Mouse (Mus musculus): ENCODE results near the gene Foxo6. TPM values are rescaled to one million over a fixed set of nuclear protein-coding genes. Genes with fewer than 3 reads are reported as not detected.
A peak's percentile ranks its signal among the peaks of the same experiment; 100 is the strongest.

Gene Foxo6
- polyA plus RNA-seq, 1 experiment from 2014 or later = 0.28 TPM

GRCm38 (mm10) chr4:120289181-120289965 lies 2.2 kb upstream of the Foxo6 start:
- peaks cover 2% of the 10 kb centered on the region; the same call in 1 of the 2 replicates for H3K27me3 ChIP-seq (ENCODE audit: control insufficient read depth, insufficient read depth, low read length)
- H3K36me3 ChIP-seq (ENCODE audit: control insufficient read depth, insufficient read depth, low read length) = no peaks in the 10 kb centered on the region
- H3K4me3 ChIP-seq (ENCODE audit: low read depth, low read length) = no peak overlapping the region
- no peak for DNase-seq (ENCODE audit: low spot score)
- TF ChIP-seq EP300 (optimal IDR thresholded peaks at IDR 0.05) = no peak
- no peak for TF ChIP-seq CTCF (IDR thresholded peaks at IDR 0.05; ENCODE audit: low read depth)
- H3K9me3 ChIP-seq (ENCODE audit: control insufficient read depth, low read length) = no peaks in the 10 kb centered on the region
- no peak overlapping the region for H3K9ac ChIP-seq (ENCODE audit: low read length)
- H3K27ac ChIP-seq (replicated peaks) = no peak overlapping the region
- ATAC-seq (ENCODE audit: low FRiP score, low TSS enrichment) = no peak
- 58% methylated on average over 3 of the region's 3 CpGs for WGBS
- no peak overlapping the region for H3K4me2 ChIP-seq (replicated peaks; ENCODE audit: low read depth)
- no peaks in the 10 kb centered on the region; the same call in 1 of the 2 replicates for H3K4me1 ChIP-seq (replicated peaks; ENCODE audit: control insufficient read depth, insufficient read depth)

DNA sequence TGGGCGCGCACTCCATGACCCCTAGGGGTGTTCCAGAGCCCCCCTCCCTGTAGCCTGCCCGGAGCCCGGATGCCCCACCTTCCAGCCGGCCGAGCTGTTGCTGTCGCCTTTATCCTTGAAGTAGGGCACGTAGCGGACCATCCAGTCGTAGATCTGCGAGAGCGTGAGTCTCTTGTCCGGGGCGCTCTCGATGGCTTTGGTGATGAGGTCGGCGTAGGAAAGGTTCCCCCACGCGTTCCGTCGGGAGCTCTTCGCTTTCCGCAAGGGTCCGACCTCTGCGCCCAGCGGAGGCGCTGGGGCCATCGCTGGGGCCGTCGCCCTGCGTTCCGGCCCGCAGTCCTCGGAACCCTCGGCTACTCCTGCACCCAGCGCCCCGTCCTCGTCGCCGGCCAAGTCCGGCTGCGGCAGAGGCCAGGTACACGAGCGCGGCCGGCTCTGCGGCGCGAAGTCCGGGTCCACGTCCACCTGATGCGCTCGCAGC lies 348 bp downstream of the Foxo6 start:
- Histone ChIP-seq H3K27me3 (ENCODE audit: control insufficient read depth, insufficient read depth, low read length) (peaks cover 2% of the 10 kb centered on the region; the same call in 1 of the 2 replicates), H3K4me2 (replicated peaks; ENCODE audit: low read depth) (peak overlapping the region; percentile 99), H3K4me3 (ENCODE audit: low read depth, low read length) (peak overlapping the region; percentile 59), H3K9ac (ENCODE audit: low read length) (peak overlapping the region; percentile 63), H3K27ac (replicated peaks) (no peak overlapping the region), H3K4me1 (replicated peaks; ENCODE audit: control insufficient read depth, insufficient read depth) (peaks cover 6% of the 10 kb centered on the region), H3K9me3 (ENCODE audit: control insufficient read depth, low read length) (no peaks in the 10 kb centered on the region), H3K36me3 (ENCODE audit: control insufficient read depth, insufficient read depth, low read length) (no peaks in the 10 kb centered on the region)
- DNase-seq (ENCODE audit: low spot score) (peak; percentile 48), ATAC-seq (ENCODE audit: low FRiP score, low TSS enrichment) (no peak)
- TF ChIP-seq EP300 (optimal IDR thresholded peaks at IDR 0.05) (no peak), CTCF (IDR thresholded peaks at IDR 0.05; ENCODE audit: low read depth) (no peak)
- WGBS = under 1% methylated on average over 53 of the region's 53 CpGs

- no peak for DNase-seq (ENCODE audit: low spot score)
- H3K4me1 ChIP-seq (replicated peaks; ENCODE audit: control insufficient read depth, insufficient read depth) = peaks cover 6% of the 10 kb centered on the region
- 83% methylated on average over 1 of the region's 1 CpGs for WGBS
- no peak overlapping the region; the same call in 1 of the 2 replicates for H3K4me2 ChIP-seq (replicated peaks; ENCODE audit: low read depth)
- H3K4me3 ChIP-seq (ENCODE audit: low read depth, low read length) = no peak overlapping the region
- no peaks in the 10 kb centered on the region for H3K9me3 ChIP-seq (ENCODE audit: control insufficient read depth, low read length)
- peaks cover 2% of the 10 kb centered on the region; the same call in 1 of the 2 replicates for H3K27me3 ChIP-seq (ENCODE audit: control insufficient read depth, insufficient read depth, low read length)
- no peaks in the 10 kb centered on the region for H3K36me3 ChIP-seq (ENCODE audit: control insufficient read depth, insufficient read depth, low read length)
- no peak overlapping the region for H3K9ac ChIP-seq (ENCODE audit: low read length)
- ATAC-seq (ENCODE audit: low FRiP score, low TSS enrichment) = no peak
- no peak overlapping the region for H3K27ac ChIP-seq (replicated peaks)
- TF ChIP-seq EP300 (optimal IDR thresholded peaks at IDR 0.05) (no peak), CTCF (IDR thresholded peaks at IDR 0.05; ENCODE audit: low read depth) (no peak)
These were observed 1.4 kb downstream of the Foxo6 start for GRCm38 (mm10) chr4:120285730-120286129.

DNA sequence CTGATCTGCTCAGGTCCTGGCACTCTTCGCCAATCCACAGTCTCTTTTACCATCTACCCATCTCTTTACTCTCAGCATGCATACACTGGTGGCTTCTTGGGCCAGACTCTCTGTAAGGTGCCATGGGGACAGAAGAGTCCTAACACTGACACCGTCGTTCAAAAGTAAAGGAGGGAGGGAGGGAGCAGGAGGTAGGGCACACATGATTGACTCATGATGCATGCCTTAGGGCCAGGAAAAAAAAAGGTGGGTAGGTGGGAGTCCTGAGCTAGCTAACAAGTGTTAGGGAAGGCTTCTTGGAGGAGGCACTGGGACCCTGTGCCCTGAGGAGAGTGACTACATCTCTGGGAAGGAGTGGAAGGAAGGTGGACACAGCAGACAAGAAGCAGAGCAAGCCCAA lies 1.9 kb downstream of the Foxo6 start:
- H3K4me2 ChIP-seq (replicated peaks; ENCODE audit: low read depth) = no peak overlapping the region
- no peak overlapping the region for H3K4me3 ChIP-seq (ENCODE audit: low read depth, low read length)

DNA sequence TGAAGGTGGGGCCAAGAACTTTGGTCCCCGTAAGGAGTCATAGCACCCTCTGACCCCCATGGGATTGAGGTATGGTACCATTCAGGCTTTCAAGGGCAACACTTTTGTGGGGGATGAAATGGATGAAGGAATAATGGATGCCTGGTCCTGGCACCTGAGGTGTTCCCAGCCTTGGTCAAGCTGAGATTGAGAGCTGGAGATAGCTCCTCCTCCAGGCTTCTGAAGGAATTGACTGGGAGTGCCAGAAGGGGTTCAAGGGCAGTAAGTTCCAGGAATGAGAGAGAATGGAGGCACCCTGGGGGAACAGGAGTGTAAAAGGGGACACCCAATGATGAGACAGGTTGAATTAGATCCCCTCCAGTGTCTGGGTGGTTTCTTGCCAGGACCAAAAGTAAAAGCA lies 3.0 kb downstream of the Foxo6 start:
- 79% methylated on average over 1 of the region's 1 CpGs for WGBS
- peaks cover 6% of the 10 kb centered on the region for H3K4me1 ChIP-seq (replicated peaks; ENCODE audit: control insufficient read depth, insufficient read depth)
- no peaks in the 10 kb centered on the region for H3K36me3 ChIP-seq (ENCODE audit: control insufficient read depth, insufficient read depth, low read length)
- TF ChIP-seq CTCF (IDR thresholded peaks at IDR 0.05; ENCODE audit: low read depth) = peak; percentile 55
- TF ChIP-seq EP300 (optimal IDR thresholded peaks at IDR 0.05) = no peak
- DNase-seq (ENCODE audit: low spot score) = no peak
- H3K27me3 ChIP-seq (ENCODE audit: control insufficient read depth, insufficient read depth, low read length) = peaks cover 2% of the 10 kb centered on the region; the same call in 1 of the 2 replicates
- H3K27ac ChIP-seq (replicated peaks) = no peak overlapping the region
- ATAC-seq (ENCODE audit: low FRiP score, low TSS enrichment) = no peak
- no peaks in the 10 kb centered on the region for H3K9me3 ChIP-seq (ENCODE audit: control insufficient read depth, low read length)
- H3K4me2 ChIP-seq (replicated peaks; ENCODE audit: low read depth) = no peak overlapping the region
- H3K4me3 ChIP-seq (ENCODE audit: low read depth, low read length) = no peak overlapping the region
- H3K9ac ChIP-seq (ENCODE audit: low read length) = no peak overlapping the region

More for the DNA sequence above, 1.9 kb downstream of the Foxo6 start:
- H3K27me3 ChIP-seq (ENCODE audit: control insufficient read depth, insufficient read depth, low read length) = peaks cover 2% of the 10 kb centered on the region; the same call in 1 of the 2 replicates
- 72% methylated on average over 3 of the region's 3 CpGs for WGBS
- no peaks in the 10 kb centered on the region for H3K9me3 ChIP-seq (ENCODE audit: control insufficient read depth, low read length)
- H3K27ac ChIP-seq (replicated peaks) = no peak overlapping the region
- no peak for ATAC-seq (ENCODE audit: low FRiP score, low TSS enrichment)
- no peaks in the 10 kb centered on the region for H3K36me3 ChIP-seq (ENCODE audit: control insufficient read depth, insufficient read depth, low read length)
- TF ChIP-seq EP300 (optimal IDR thresholded peaks at IDR 0.05) = no peak
- TF ChIP-seq CTCF (IDR thresholded peaks at IDR 0.05; ENCODE audit: low read depth) = no peak
- H3K4me1 ChIP-seq (replicated peaks; ENCODE audit: control insufficient read depth, insufficient read depth) = peaks cover 6% of the 10 kb centered on the region
- DNase-seq (ENCODE audit: low spot score) = no peak
- H3K9ac ChIP-seq (ENCODE audit: low read length) = no peak overlapping the region

DNA sequence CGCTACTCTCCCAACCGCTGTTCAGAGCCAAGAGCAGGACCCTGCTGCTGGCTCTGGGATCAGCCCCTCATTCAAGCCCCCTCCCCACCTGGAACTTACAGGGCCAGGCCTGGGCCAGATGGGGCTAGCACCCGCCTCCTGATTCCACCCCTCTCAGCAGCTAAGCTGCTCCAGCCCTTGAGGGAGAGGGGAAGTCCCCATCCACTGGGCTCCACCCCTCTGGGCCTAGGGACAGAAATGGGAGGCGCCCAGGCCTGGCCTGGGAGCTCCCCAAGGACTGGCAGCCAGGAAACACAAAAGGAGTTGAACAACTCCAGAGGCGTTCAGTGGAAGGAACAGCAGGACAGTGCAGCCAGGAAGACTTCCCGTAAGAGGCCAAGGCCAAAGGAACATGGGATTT lies 4.0 kb downstream of the Foxo6 start:
- H3K27ac ChIP-seq (replicated peaks) = peak overlapping the region; percentile 63; the same call in 1 of the 2 replicates
- TF ChIP-seq CTCF (IDR thresholded peaks at IDR 0.05; ENCODE audit: low read depth) = no peak
- no peaks in the 10 kb centered on the region for H3K9me3 ChIP-seq (ENCODE audit: control insufficient read depth, low read length)
- peak overlapping the region; percentile 48 for H3K4me3 ChIP-seq (ENCODE audit: low read depth, low read length)
- peak overlapping the region; percentile 61 for H3K9ac ChIP-seq (ENCODE audit: low read length)
- DNase-seq (ENCODE audit: low spot score) (peak; percentile 94), ATAC-seq (ENCODE audit: low FRiP score, low TSS enrichment) (peak; percentile 86)
- peak overlapping the region; percentile 95 for H3K4me2 ChIP-seq (replicated peaks; ENCODE audit: low read depth)
- WGBS = 3% methylated on average over 4 of the region's 6 CpGs
- no peaks in the 10 kb centered on the region for H3K36me3 ChIP-seq (ENCODE audit: control insufficient read depth, insufficient read depth, low read length)
- peaks cover 6% of the 10 kb centered on the region for H3K4me1 ChIP-seq (replicated peaks; ENCODE audit: control insufficient read depth, insufficient read depth)
- H3K27me3 ChIP-seq (ENCODE audit: control insufficient read depth, insufficient read depth, low read length) = peaks cover 2% of the 10 kb centered on the region; the same call in 1 of the 2 replicates
